Mouse (Mus musculus): Measurements from ENCODE around the gene Zranb1. TPM values are rescaled to one million over a fixed set of nuclear protein-coding genes. Genes with fewer than 3 reads are reported as not detected.

The Zranb1 gene
- total RNA-seq, 2 experiments from 2014 or later: 35.2 to 39.0 TPM

- DNase-seq: no peak
Observed at GRCm38 (mm10) chr7:132927201-132927600, 3.7 kb upstream of the Zranb1 start.

GRCm38 (mm10) chr7:132930055-132930454, 887 bp upstream of the Zranb1 start:
- DNase-seq: no peak

DNA sequence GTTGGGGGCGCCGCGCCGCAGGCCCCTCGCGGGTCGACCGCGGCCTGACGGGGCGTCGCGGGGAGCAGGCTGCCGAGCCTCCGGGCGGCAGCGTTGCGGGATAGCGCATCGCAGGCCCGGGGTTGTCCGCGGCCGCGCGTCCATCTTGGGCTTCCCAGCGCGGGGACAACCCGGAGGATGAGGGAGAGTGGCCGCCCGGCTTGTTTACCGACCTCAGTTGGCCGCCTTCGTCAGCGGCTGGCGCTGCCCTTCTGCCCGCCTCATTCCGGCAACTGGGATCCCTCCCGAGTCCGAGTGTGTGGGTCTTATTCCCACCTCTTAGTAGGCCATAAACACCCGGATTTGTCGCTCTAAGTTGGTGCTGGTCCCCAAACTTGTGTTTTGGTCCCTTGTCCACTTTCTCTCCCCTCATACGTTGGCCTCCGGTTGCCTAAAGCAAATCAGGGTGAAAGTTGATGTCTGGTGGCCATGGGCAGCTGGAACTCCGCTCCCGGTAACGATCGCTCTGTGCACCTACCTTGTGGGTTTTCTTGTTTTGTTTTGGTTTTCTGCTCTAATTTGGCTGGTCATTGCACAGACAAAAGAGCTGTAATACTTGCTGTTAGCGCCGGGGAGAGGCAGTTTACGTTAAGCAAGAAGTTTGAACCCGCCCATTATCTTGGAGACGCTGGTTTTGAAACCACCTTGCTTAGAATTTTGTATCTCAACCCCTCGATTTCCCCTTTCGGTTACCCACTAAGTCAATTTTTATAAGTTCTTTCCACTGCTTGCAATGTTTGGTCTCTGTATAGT, 814 bp downstream of the Zranb1 start:
- peak; percentile 61 for DNase-seq

DNA sequence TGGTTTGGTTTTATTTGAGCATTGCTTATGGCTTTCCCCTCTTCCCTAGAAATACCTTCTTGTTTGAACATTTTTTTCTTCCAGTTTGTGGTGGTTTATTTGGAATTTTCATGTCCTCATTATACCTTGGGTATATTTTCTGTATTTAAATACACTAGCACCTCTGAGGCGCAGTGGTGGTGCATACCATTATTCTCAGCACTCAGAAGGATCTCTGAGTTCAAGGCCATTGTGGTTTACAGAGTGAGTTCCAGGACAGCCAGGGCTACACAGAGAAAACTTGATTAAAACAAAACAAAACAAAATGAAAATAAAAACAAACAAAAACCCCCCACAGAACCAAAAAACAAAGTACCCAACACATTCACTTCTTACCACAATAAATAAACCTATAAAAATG, 2.4 kb downstream of the Zranb1 start:
- DNase-seq: no peak

GRCm38 (mm10) chr7:132934743-132935142, 3.8 kb downstream of the Zranb1 start:
- DNase-seq: no peak

DNA sequence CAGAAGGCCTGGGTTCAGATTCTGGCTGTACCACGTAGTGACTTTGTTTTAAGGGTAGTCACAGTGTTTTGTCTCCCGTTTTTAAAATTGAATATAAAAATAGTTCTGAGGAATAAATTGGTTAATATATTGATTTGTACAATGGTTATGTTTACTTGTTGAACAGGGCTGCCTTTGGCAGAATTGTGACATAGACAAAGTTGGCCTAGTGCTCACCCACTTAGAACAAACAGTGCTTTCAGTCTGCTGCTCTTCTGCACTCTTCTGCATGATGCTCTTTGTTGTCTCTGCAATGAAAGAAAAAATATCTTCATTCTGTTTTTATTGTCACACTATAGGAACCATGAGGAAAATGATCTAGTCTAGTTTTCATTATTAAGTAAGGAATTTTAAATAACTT, 8.2 kb downstream of the Zranb1 start:
- no peak for DNase-seq

GRCm38 (mm10) chr7:132940569-132940968, 9.6 kb downstream of the Zranb1 start:
- DNase-seq: no peak

DNA sequence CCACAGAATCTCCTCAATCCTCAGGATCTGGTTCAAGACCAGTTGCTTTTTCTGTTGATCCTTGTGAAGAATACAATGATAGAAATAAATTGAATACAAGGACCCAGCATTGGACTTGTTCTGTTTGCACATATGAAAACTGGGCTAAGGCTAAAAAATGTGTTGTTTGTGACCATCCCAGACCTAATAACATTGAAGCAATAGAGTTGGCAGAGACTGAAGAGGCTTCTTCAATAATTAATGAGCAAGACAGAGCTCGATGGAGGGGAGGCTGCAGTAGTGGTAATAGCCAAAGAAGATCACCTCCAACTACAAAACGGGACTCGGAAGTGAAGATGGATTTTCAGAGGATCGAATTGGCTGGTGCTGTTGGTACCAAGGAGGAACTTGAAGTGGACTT, 19.0 kb downstream of the Zranb1 start:
- DNase-seq: no peak

- DNase-seq: no peak
Observed at GRCm38 (mm10) chr7:132950613-132951012, 19.7 kb downstream of the Zranb1 start.

DNA sequence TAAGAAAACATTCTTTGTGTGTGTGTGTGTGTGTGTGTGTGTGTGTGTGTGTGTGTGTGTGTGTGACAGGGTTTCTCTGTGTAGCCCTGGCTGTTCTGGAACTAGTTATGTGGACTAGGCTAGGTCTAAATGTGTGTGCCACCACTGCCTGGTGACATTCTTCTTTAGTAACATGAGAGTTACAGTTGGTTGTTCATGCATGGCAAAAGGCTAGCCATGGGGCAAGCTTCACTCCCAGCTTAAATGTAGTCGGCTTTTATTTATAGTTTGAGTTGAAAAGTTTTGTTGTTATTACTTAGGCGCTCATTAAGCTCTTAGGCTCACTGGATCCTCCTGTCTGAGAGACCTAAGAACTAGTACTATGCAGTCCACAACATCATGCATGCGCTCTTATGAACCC, 33.5 kb downstream of the Zranb1 start:
- no peak for DNase-seq

DNA sequence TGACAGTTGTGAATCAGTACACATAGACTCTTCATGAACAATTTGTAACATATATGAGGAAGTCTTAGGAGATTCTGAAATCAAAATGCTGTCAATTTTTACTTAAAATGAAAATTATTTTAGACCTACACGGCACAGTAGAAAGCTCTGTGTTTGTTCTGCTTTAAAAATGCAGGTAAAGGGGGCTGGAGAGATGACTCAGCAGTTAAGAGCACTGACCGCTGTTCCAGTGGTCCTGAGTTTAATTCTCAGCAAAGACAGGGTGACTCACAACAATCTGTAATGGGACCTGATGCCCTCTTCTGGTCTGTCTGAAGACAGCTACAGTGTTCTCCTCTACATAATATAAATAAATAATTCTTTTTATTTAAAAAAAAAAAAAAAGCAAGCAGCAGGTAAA, 34.8 kb downstream of the Zranb1 start:
- no peak for DNase-seq

DNA sequence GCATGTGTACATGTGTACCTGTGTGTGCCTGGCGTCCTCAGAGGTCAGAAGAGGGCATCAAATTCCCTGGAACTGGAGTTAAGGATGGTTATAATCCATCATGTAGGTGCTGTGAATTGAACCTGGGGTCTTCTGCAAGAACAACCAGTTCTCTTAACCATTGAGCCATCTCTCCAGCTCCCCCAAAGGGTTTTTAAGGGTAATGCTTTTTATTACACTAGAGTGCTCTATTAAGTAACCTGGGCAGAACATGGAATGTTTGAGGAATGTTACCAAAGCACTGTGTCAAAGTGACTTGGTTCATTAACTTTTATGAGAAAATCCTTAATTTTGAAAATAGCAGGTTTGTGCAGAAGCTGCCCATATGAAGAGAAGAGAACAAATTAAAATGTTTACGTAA, 41.1 kb downstream of the Zranb1 start:
- DNase-seq: no peak

- no peak for DNase-seq
Observed at GRCm38 (mm10) chr7:132976079-132976478, 45.1 kb downstream of the Zranb1 start.

- DNase-seq: no peak
Observed at GRCm38 (mm10) chr7:132977981-132978380, 47.0 kb downstream of the Zranb1 start.

DNA sequence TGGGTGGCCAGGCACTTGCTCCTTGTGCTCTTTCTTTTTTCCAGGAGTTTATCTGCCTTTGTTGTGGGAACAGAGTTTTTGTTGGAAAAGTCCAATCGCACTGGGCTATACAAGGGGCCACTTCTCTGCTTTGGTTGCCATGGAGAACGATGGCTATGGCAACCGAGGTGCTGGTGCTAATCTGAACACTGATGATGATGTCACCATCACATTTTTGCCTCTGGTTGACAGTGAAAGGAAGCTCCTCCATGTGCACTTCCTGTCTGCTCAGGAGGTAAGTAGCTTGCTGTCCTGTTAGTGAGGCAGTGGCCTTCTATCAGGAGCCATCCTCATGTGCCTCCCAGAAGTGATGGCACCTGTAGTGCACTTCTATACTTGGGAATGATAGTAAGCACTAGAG, 51.7 kb downstream of the Zranb1 start:
- DNase-seq: no peak

- no peak for DNase-seq
Observed at GRCm38 (mm10) chr7:132989839-132990238, 58.9 kb downstream of the Zranb1 start.

DNA sequence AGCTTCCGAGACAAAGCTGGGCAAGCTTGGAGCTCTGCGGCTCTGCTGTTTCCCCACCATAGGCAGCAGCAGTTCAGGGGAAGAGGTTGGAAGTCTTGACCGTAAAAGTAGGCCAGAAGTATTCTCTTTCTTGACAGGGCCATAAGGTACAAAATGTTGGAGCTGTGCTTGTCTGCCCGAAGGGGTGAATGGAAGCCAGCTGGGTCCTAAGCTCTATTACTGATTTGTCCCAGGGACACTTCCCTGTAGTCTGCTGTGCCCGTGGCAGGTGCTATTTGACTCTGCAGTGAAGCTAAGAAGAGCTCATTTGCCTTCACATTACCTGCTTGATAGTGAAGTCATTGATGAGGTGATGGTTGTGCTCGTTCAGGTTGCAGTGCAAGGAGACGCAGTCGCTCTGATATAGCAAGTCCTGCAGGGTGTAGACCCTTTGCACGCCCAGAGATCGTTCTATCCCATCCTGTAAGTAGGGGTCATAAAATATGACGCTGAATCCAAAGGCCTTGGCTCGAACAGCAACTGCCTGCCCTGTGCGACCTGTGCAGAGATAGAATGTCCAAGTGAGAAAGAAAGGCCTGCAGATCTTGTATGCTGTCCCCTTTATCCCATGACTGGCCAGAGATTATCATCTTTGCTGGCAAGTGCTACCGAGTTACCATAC, 60.4 kb downstream of the Zranb1 start:
- DNase-seq: no peak

DNA sequence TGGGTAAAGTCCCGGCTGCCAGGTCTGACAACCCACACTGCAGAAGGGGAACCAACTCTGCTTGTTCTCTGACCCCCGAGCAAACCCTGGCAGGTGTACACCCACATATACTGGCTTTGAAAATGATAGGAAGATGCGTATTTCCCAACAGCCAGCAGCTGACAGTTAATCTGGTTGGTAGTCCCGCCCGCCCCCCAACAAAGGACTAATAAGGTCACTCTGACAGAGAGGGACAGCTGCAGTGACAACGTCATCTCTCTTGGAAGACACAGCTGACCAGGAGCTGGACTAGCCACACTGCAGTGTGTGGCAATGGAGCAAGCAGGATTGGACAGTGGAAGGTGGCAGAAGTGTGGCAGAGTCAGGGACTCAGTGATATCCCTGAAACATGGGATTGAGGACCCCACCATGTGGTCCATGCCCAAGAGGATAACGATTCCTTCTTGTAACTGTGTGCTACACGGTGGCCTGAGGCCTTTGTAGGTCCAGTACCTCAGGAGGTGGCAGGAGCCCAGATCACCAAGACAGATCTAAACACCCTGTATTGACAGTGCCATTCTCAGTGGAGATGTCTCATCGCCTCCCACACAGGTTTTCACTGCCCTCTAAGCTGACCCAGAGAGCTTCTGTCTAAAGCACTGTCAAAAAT, 62.1 kb downstream of the Zranb1 start:
- DNase-seq: no peak

DNA sequence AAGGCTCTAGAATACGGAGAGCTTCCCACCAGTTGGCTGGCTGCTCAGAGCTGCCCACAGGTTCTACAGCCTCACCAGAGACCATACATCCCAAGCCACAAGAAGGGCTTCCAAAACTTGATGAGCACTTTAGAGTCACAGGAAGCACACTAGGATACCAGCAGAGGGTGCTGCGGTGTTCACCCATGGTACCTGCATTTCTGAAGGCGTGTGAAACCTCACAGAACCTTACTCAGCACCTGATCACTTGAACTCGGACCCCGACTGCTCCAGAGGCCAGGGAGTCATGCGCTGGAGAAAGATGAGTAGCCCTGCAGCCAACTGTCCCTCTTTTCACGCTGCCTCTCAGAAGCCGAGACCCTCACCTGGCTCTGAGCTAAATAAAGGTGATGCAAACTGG, 63.2 kb downstream of the Zranb1 start:
- DNase-seq: no peak

GRCm38 (mm10) chr7:132994628-132995191, 63.8 kb downstream of the Zranb1 start:
- no peak for DNase-seq

GRCm38 (mm10) chr7:132996391-132996790, 65.4 kb downstream of the Zranb1 start:
- no peak for DNase-seq

DNA sequence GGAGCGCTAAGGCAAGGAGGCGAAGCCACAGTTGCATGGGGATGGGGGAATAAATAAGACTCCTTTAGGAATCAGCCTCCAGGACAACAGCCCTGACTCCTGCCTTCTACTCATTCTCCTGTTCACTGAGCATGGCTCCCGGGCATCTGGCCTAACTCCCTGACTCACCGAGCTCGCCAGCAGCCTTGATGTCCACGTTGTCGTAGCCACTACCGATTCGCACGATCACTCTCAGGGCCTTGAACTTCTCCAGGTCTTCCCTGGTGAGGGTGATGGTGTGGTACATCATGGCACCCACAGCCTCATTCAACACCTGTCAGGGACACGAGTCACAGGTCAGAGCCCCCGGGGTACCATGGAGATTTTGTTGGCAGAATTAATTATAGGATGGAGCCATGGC, 67.7 kb downstream of the Zranb1 start:
- no peak for DNase-seq

GRCm38 (mm10) chr7:132999061-132999460, 68.1 kb downstream of the Zranb1 start:
- DNase-seq: no peak
